Mouse (Mus musculus): ENCODE data around the gene Stap1. TPM values are rescaled to one million over a fixed set of nuclear protein-coding genes. Genes with fewer than 3 reads are reported as not detected.

Gene Stap1
- 38.5 TPM for polyA plus RNA-seq (2014; fragmentation: Illumina TruSeq; extraction: RNeasy Lipid Tissue Mini Kit (QIAGEN cat#74804); ENCODE audit: low read depth, low replicate concordance)

DNA sequence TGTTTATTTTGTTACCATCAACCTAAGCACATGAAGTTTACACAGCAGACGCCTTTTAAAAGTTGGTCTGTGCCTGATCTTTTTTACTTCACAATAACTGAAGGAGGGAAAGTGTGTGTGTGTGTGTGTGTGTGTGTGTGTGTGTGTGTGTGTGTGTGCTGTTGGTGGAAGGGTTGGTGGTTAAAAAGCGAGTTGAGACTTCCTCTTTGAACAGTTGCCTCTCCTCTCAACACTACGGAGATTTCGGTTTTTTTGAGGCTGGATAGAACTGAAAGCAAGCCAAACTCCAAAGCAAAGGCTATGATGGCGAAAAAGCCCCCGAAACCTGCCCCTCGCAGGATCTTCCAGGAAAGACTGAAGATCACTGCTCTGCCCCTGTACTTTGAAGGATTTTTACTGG lies at the start of gene Stap1:
TSS of gene Stap1 (plus strand) at position 209 of the 400 bp plus-strand sequence.

DNA sequence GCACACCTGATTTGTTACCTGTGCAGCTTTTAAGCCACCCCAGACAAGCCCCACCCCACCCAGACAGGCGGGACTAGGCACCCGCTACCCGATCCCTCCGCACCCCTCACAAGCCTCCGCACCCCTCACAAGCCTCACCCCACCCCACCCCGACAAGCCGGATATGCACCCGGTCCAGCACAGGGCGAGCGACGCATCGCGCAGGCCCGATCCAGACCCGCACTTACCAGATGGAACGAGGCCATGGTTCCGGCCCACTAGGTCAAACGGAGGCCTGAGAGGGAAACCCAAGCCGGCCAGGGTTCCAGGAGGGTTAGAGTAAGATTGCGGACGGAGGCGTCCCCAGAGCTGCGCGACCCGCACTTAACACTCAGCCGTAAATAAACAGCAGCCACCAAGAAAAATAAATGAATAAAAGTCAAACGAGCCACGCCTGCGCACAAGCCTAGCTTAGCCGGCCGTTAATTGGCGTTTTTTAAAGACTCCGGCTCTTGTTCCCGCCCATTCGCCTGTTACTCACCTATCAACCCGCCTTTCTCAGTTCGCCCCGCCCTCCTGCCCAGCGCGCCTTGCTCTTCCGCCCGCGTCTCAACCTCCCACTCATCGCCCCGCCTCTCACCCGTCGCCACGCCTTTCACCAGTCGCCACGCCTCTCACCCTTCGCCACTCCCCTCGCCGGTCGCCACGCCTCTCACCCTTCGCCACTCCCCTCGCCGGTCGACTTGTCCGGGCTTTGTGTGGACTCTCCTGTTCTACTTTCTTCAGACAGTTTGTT lies 6.3 kb upstream of the Stap1 start, which contains the start of gene Cenpc1:
TSS of gene Cenpc1 (minus strand) at position 483 of the 775 bp plus-strand sequence.

Other genes with a start within 250 kb of the Stap1 start
- 11.7 TPM for gene Cenpc1, start 6.2 kb upstream of the Stap1 start, polyA plus RNA-seq (2014; fragmentation: Illumina TruSeq; extraction: RNeasy Lipid Tissue Mini Kit (QIAGEN cat#74804); ENCODE audit: low read depth, low replicate concordance)
- gene Uba6, start 101.1 kb downstream of the Stap1 start, polyA plus RNA-seq (2014; fragmentation: Illumina TruSeq; extraction: RNeasy Lipid Tissue Mini Kit (QIAGEN cat#74804); ENCODE audit: low read depth, low replicate concordance) = 6.1 TPM
- gene Gnrhr, start 126.2 kb downstream of the Stap1 start, polyA plus RNA-seq (2014; fragmentation: Illumina TruSeq; extraction: RNeasy Lipid Tissue Mini Kit (QIAGEN cat#74804); ENCODE audit: low read depth, low replicate concordance) = not detected
- gene Tmprss11c, start 217.6 kb downstream of the Stap1 start, polyA plus RNA-seq (2014; fragmentation: Illumina TruSeq; extraction: RNeasy Lipid Tissue Mini Kit (QIAGEN cat#74804); ENCODE audit: low read depth, low replicate concordance) = not detected